Mouse (Mus musculus) limb, embryonic 12.5 days (tissue): ENCODE data around the gene Fxyd7. TPM values are rescaled to one million over a fixed set of nuclear protein-coding genes. Genes with fewer than 3 reads are reported as not detected.

Experiments used
- ATAC-seq: fragments of 200-750 bp; cut with Nextera tagmentation; 2 replicates; pipeline ENCODE4 v1.8.0; 2017; ENCODE audit warnings: low read depth, moderate TSS enrichment; ENCODE audit not compliant: insufficient number of reproducible peaks, insufficient read depth, low FRiP score, low TSS enrichment
- H3K27ac ChIP-seq: fragments of 300-500 bp; sonication (generic); 2 replicates; pipeline ENCODE4 v1.5.1; 2016; ENCODE audit warnings: mild to moderate bottlenecking, moderate library complexity
- H3K27me3 ChIP-seq: fragments of 300-500 bp; sonication (generic); 2 replicates; pipeline ENCODE4 v1.6.1; 2016; ENCODE audit warnings: mild to moderate bottlenecking, moderate library complexity
- H3K36me3 ChIP-seq: fragments of 300-500 bp; sonication (generic); 2 replicates; pipeline ENCODE4 v1.6.1; 2016; ENCODE audit warnings: mild to moderate bottlenecking, moderate library complexity
- H3K4me1 ChIP-seq: fragments of 300-500 bp; sonication (generic); replicated peaks from 2 replicates; pipeline ENCODE4 v1.6.1; 2016
- H3K4me2 ChIP-seq: fragments of 300-500 bp; sonication (generic); 2 replicates; pipeline ENCODE4 v1.6.1; 2016; ENCODE audit warnings: mild to moderate bottlenecking, moderate library complexity
- H3K4me3 ChIP-seq: fragments of 300-500 bp; sonication (generic); replicated peaks from 2 replicates; pipeline ENCODE4 v1.5.1; 2016; ENCODE audit warnings: mild to moderate bottlenecking
- H3K9ac ChIP-seq: fragments of 300-500 bp; sonication (generic); replicated peaks from 2 replicates; pipeline ENCODE4 v1.6.1; 2016; ENCODE audit warnings: mild to moderate bottlenecking, moderate library complexity
- H3K9me3 ChIP-seq: fragments of 300-500 bp; sonication (generic); 2 replicates; pipeline ENCODE4 v1.6.1; 2016; ENCODE audit warnings: mild to moderate bottlenecking, moderate library complexity
- WGBS: fragments of 180-500 bp; shearing (Covaris S2); methylation state at CpG from one replicate; pipeline ENCODE4 v1.1.7; 2016; 5-methylcytosine and 5-hydroxymethylcytosine counted together
- polyA plus RNA-seq: library from polyadenylated mRNA; unstranded; fragments of >200 nt; fragmentation: Nextera tagmentation; extraction: Ambion mirVana; gene quantifications from 2 replicates; pipeline ENCODE4 v1.2.1, GENCODE M21; 2016

The Fxyd7 gene
- polyA plus RNA-seq: 9.7 and 10.6 TPM in 2 replicates

DNA sequence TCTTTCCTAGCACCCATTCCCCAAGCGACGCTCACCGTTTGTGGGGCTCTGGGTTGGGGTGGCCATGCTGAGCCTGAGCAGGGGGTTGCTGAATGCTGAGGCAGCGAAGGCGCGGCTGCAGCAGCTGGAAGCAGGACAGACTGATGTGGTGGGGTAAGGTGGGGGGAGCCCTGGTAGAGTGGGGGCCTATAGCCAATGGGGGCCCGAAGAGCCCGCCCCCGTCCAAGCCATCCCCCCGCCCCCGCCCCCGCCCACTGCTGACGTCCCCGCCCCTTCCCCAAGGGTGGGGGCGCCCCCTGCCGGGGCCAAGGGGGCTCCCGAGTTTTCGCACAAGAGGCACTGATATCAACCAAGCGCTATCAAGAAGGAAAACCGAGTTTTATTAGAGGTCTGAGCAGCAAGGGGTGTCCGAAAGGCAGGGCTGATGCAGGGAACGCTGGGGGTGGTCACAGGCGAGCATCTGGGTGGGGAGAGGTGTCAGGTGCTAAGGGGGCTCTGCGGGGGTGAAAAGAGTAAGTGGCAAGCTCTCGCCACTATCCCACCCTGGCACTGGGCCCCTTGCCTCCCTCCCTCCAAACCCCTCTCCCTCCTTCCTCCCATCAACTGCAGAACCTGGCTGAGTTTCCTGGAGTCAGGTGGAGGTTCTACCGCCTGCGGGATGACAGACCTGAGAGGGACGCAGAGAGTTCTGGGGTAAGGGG is at the start of gene Fxyd7:
Fxyd7 (minus strand) TSS at position 147 of the 701 bp plus-strand sequence.
- Histone ChIP-seq H3K9ac (peak within 1 kb of the TSS; percentile 45), H3K27ac (no peak within 1 kb of the TSS), H3K4me2 (peak within 1 kb of the TSS; percentile 52), H3K4me1 (peaks cover 64% of the 10 kb centered on the region), H3K4me3 (peak within 1 kb of the TSS; percentile 28), H3K9me3 (no peaks in the 10 kb centered on the region), H3K36me3 (no peaks in the 10 kb centered on the region), H3K27me3 (peaks cover 76% of the 10 kb centered on the region)
- under 1% methylated on average over 24 of the region's 28 CpGs for WGBS
- ATAC-seq: no peak

DNA sequence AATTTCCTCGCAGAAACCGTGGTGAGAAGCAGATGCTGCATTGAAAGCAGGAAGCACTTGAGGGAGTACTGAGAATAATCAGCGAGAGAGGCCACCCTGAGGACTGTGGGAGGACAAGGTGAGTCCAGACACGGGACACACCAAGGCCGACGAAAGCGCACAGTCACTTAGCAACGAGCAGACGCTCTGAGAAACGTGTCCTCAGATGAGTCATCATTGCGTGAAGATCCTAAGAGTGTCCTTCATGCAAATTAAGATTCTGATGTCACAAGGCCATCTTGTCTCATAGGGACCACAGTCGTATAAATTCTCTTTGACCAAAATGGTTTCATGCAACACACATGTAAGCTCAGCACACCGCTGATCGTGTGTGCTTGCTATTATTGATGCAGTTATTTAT is 49.5 kb upstream of the Fxyd7 start:
- ATAC-seq: no peak
- WGBS: 87% methylated on average over 14 of the region's 14 CpGs
- H3K4me1 ChIP-seq: peaks cover 5% of the 10 kb centered on the region; the same call in 1 of the 2 replicates
- H3K9ac ChIP-seq: no peak overlapping the region
- no peaks in the 10 kb centered on the region for H3K36me3 ChIP-seq
- no peaks in the 10 kb centered on the region for H3K9me3 ChIP-seq
- no peak overlapping the region for H3K4me3 ChIP-seq
- peaks cover 23% of the 10 kb centered on the region for H3K27me3 ChIP-seq
- H3K27ac ChIP-seq: no peak overlapping the region
- no peak overlapping the region for H3K4me2 ChIP-seq

DNA sequence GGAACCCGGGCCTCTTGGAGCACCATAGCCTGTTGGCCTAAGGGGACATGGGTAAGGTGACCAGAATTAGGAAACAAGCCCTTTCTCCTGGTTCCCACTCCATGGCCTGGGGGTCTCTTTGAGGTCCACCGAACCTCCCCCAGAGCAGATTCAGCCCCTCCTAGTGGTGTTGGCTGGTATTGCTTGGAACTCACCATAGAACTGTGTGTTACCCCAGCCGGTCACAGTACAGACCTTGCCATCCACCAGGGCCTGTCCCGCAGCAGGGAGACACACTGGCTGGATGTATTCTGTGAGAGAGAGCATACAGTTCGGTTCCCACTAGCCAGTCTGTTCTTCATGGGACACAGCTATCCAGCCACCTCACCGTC is 48.3 kb upstream of the Fxyd7 start:
- H3K9me3 ChIP-seq: no peaks in the 10 kb centered on the region

DNA sequence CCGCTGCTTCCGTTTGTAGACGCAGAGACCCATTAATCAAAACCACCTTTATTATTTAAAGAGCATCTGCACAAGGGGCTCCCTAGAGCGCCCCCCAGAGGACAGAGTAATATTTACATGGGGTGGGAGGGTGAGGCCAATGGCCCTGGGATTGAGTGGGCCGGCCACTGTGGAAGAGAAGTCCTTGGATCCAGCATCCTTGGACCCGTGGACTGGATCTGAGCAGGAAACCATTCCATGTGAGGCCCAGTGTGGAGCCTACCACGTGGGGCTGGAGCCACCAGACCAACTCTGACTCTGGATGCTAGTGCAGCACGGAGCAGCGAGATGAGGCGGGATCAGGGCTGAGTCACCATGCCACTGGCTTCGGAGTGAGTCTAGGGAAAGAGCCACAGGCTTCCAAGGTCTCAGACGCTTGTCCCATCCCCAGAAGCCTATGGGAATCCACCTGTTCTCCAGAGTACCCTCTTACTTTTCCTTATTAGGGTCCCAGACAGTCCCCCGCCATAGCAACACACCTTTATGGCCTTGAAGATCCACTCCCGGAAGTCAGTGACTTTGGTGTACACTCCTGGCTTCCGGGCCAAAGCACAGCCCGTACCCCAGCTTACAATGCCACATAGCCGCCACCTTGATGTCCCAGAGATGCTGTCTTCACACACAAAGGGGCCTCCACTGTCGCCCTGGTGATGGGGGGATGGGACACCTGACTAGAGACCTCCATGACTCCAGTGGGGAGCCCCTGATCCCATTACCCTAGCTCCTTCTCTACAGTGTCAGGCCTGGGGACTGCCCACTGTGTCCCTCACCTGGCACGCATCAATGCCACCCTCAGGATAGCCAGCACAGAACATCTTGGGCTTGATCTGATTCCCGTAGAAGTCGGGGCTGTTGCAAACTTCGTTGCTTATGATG is 47.7 kb upstream of the Fxyd7 start:
- H3K4me3 ChIP-seq: no peak overlapping the region
- H3K27me3 ChIP-seq: peaks cover 15% of the 10 kb centered on the region
- H3K9me3 ChIP-seq: no peaks in the 10 kb centered on the region
- H3K4me1 ChIP-seq: peaks cover 5% of the 10 kb centered on the region; the same call in 1 of the 2 replicates
- H3K27ac ChIP-seq: no peak overlapping the region
- H3K4me2 ChIP-seq: no peak overlapping the region
- ATAC-seq: no peak
- 77% methylated on average over 22 of the region's 22 CpGs for WGBS
- H3K9ac ChIP-seq: no peak overlapping the region
- H3K36me3 ChIP-seq: no peaks in the 10 kb centered on the region

More for the DNA sequence above, 48.3 kb upstream of the Fxyd7 start:
- 85% methylated on average over 6 of the region's 6 CpGs for WGBS
- Histone ChIP-seq H3K4me2 (no peak overlapping the region), H3K36me3 (no peaks in the 10 kb centered on the region), H3K4me1 (peaks cover 5% of the 10 kb centered on the region; the same call in 1 of the 2 replicates), H3K4me3 (no peak overlapping the region), H3K9ac (no peak overlapping the region), H3K27ac (no peak overlapping the region), H3K27me3 (peaks cover 18% of the 10 kb centered on the region)
- ATAC-seq: no peak

DNA sequence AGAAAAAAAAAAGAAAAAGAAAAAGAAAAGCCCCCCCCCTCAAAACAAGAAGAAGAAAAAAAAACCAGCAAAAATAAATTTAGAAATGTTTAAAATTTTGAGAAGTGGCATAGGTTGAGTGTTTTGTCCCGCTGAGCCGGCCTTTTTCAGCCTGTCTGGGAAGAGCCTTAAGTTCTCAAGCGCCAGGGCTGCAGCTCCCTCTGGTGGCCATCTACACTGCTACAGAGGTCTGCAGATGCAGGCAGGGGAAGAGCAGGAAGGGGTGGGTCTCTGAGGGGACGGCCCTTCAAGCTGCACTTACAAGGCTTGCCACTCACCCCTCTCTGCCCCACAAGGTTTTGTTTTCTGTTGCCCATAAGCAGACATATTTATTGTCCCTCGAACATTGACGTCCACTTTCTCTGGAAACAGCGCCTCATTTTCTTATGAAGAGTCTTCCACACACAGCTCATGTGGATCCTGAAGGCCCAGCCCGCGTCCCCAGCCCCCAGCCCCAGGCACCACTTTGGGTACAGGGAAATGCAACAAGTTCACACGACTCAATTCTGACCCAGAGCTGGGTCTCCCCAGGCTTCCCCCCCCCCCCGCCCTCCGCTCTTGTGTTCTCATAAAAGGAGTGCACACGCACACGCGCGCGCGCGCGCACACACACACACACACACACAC is 46.4 kb upstream of the Fxyd7 start:
- WGBS: 36% methylated on average over 20 of the region's 20 CpGs
- H3K27ac ChIP-seq: peak overlapping the region; percentile 17; the same call in 1 of the 2 replicates
- H3K9ac ChIP-seq: 0 out of 2 replicates have a peak overlapping the region, but pooled peaks have one; percentile 12
- H3K4me2 ChIP-seq: peak overlapping the region; percentile 47
- H3K36me3 ChIP-seq: no peaks in the 10 kb centered on the region
- H3K9me3 ChIP-seq: no peaks in the 10 kb centered on the region
- H3K4me1 ChIP-seq: peaks cover 5% of the 10 kb centered on the region; the same call in 1 of the 2 replicates
- ATAC-seq: peak; percentile 92
- peak overlapping the region; percentile 17 for H3K4me3 ChIP-seq
- H3K27me3 ChIP-seq: peaks cover 3% of the 10 kb centered on the region

DNA sequence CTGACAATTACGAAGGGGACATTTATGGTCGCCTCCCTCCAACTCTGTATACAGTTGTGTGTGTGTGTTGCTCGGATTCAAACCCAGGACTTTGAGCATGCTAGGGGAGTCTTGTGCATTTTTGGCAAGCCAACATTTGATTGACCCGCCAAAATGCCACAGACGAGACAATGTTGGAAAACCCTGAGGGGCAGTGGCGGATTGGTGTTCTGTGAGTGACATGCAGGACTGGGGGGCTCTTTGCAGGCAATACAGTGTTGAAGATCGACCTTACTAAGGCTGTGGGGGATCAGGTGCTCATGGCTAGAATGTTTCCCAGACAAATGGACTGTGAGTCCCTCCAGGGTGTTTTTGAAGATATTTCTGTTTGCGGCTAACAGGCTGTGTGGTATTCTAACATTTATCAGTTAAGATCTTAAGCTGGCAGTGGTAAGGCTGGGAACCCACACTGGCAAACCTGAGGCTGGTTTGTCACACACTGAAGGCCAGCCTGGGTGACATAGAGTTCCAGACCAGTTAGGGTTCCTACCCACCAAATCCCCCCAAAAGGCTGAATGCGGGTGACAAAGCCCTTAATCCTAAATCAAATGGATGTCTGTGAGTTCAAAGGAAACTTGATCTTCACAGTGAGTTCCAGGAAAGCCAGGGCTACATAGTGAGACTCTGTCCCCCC is 45.8 kb upstream of the Fxyd7 start:
- Histone ChIP-seq H3K9me3 (no peaks in the 10 kb centered on the region), H3K4me2 (no peak overlapping the region), H3K9ac (no peak overlapping the region), H3K36me3 (no peaks in the 10 kb centered on the region), H3K4me1 (peaks cover 5% of the 10 kb centered on the region; the same call in 1 of the 2 replicates), H3K4me3 (no peak overlapping the region), H3K27ac (no peak overlapping the region), H3K27me3 (no peaks in the 10 kb centered on the region)
- 70% methylated on average over 9 of the region's 9 CpGs for WGBS
- ATAC-seq: no peak

DNA sequence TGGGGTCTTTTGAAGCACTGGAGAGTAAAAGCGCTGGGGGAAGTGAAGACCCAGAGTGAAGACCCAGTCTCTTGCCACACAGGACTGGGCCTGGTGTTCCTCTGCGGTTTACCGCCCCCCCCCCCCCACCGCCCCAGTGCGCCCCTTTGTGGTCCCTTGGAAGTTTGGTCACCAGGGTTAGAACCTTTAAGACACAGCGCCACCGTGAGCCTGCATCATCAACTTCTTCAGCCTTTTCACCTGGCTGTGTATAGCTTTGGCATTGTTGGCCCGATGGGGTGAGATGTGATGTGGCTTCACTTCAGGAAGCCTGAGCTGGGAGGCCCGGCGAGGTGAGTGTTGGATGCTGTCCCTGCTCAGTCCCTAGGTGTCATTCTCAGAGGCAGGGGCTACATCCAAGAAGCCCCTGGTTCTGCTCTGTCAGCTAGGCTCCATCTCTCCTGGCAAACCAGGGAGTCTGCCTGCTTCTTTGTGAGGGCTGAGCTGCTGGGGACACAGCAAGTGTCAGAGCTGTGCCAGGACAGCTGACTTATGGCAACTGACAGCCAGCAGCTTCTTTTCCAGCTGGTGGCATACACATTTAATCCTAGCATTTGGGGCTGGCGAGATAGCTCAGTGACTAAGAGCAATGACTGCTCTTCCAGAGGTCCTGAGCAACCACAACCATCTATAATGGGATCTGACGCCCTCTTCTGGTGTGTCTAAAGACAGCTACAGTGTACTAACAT is 43.7 kb upstream of the Fxyd7 start:
- Histone ChIP-seq H3K4me3 (no peak overlapping the region), H3K4me2 (no peak overlapping the region), H3K27me3 (no peaks in the 10 kb centered on the region), H3K36me3 (no peaks in the 10 kb centered on the region), H3K4me1 (peaks cover 5% of the 10 kb centered on the region; the same call in 1 of the 2 replicates), H3K27ac (no peak overlapping the region), H3K9ac (no peak overlapping the region; the same call in 1 of the 2 replicates), H3K9me3 (no peaks in the 10 kb centered on the region)
- WGBS: 24% methylated on average over 12 of the region's 12 CpGs
- no peak for ATAC-seq

DNA sequence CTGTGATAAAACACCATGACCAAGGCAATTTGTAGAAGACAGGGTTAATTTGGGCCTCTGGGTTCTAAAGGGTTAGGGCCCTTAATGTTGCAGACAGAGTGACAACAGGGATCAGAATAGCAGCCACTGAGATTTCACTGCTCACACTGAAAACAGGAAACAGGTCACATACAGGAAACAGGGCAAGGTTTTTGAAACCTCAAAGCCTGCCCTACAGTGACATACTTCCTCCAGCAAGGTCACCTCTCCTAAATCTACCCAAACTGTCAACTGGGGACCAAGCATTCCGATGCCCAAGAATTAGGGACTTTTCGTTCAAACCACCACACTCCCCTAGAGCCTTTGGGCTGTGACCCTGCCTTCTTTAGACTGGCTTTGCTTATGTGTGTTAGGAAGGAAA is 38.5 kb upstream of the Fxyd7 start:
- Histone ChIP-seq H3K4me1 (peaks cover 5% of the 10 kb centered on the region; the same call in 1 of the 2 replicates), H3K27me3 (no peaks in the 10 kb centered on the region; the same call in 1 of the 2 replicates), H3K4me3 (no peak overlapping the region), H3K9me3 (no peaks in the 10 kb centered on the region), H3K36me3 (no peaks in the 10 kb centered on the region), H3K9ac (no peak overlapping the region), H3K4me2 (no peak overlapping the region), H3K27ac (no peak overlapping the region)
- WGBS: 82% methylated on average over 2 of the region's 2 CpGs
- no peak for ATAC-seq

DNA sequence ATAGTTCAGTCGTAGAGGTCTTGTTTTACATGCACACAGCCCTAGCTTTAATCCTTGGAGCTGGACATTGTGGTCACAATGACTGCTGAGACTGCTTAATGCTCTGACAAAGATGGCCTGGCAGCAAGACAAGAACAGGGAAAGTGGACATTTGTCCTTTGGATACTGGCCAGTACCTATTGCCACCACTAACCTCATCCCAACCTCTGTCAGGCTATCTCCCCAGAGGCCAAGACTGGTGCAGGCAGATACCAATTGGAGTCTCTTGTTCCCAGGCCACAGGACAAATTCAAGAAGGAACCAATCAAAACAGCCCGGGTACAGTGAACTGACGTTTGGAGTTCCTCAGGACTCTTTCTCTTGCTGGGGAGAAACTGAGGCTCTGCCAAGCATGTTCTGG is 36.9 kb upstream of the Fxyd7 start:
- H3K27ac ChIP-seq: no peak overlapping the region
- ATAC-seq: no peak
- no peaks in the 10 kb centered on the region for H3K9me3 ChIP-seq
- no peaks in the 10 kb centered on the region for H3K36me3 ChIP-seq
- H3K27me3 ChIP-seq: no peaks in the 10 kb centered on the region; the same call in 1 of the 2 replicates
- peaks cover 8% of the 10 kb centered on the region; the same call in 1 of the 2 replicates for H3K4me1 ChIP-seq
- no peak overlapping the region for H3K9ac ChIP-seq
- H3K4me3 ChIP-seq: no peak overlapping the region
- WGBS: 64% methylated on average over 3 of the region's 3 CpGs
- H3K4me2 ChIP-seq: no peak overlapping the region

DNA sequence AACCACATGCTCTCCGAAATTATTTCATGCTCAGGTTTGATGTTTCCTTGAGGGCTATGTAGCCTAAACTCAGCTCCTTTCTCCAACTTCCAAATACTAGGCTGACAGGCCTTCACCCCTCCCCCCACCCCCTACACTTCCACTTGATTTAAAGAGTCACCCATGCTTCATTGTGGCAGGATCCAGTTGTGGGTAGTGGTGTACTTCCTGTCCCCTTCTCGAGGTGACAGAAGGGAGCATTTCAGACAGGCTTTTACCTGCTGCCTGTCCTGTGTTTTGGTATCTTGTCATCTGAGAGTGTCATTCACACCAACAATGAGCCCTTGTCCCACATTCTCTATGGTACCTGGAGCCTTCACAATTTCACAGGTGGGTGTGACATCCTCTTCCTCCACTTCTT is 36.0 kb upstream of the Fxyd7 start:
- H3K9me3 ChIP-seq: no peaks in the 10 kb centered on the region
- H3K36me3 ChIP-seq: no peaks in the 10 kb centered on the region
- H3K4me2 ChIP-seq: no peak overlapping the region
- H3K27ac ChIP-seq: no peak overlapping the region
- no peak overlapping the region for H3K4me3 ChIP-seq
- ATAC-seq: no peak
- H3K4me1 ChIP-seq: peaks cover 14% of the 10 kb centered on the region; the same call in 1 of the 2 replicates
- no peaks in the 10 kb centered on the region; the same call in 1 of the 2 replicates for H3K27me3 ChIP-seq
- 51% methylated on average over 2 of the region's 2 CpGs for WGBS
- H3K9ac ChIP-seq: no peak overlapping the region
